Mouse (Mus musculus): ENCODE data around the gene Irak1bp1. TPM values are rescaled to one million over a fixed set of nuclear protein-coding genes. Genes with fewer than 3 reads are reported as not detected.
A peak's percentile ranks its signal among the peaks of the same experiment; 100 is the strongest.

Gene Irak1bp1
- polyA plus RNA-seq, 1 experiment from 2014 or later: 18.7 TPM

- no peak overlapping the region for H3K27ac ChIP-seq (replicated peaks; ENCODE audit: low read depth, low read length)
- peaks cover 4% of the 10 kb centered on the region; the same call in 1 of the 2 replicates for H3K4me1 ChIP-seq (ENCODE audit: control insufficient read depth, insufficient read depth, low read length)
- no peaks in the 10 kb centered on the region for H3K27me3 ChIP-seq (replicated peaks; ENCODE audit: control insufficient read depth, insufficient read depth, low read length)
- H3K9me3 ChIP-seq (ENCODE audit: control insufficient read depth, low read length): no peaks in the 10 kb centered on the region
- DNase-seq (ENCODE audit: low spot score): no peak
- H3K4me3 ChIP-seq (ENCODE audit: low read depth, low read length): no peak overlapping the region
- ATAC-seq (ENCODE audit: low read depth): no peak
- no peaks in the 10 kb centered on the region for H3K36me3 ChIP-seq (ENCODE audit: control insufficient read depth, insufficient read depth, low read length)
- 96% methylated on average over 6 of the region's 6 CpGs for WGBS
- no peak overlapping the region for H3K4me2 ChIP-seq (ENCODE audit: low read depth, low read length)
- H3K9ac ChIP-seq (ENCODE audit: low read depth, low read length): no peak overlapping the region
Measured at GRCm38 (mm10) chr9:82826426-82826825, 2.9 kb upstream of the Irak1bp1 start.

GRCm38 (mm10) chr9:82829693-82830430, 522 bp downstream of the Irak1bp1 start:
- peak; percentile 96 for ATAC-seq (ENCODE audit: low read depth)
- peak overlapping the region; percentile 90 for H3K9ac ChIP-seq (ENCODE audit: low read depth, low read length)
- no peaks in the 10 kb centered on the region for H3K9me3 ChIP-seq (ENCODE audit: control insufficient read depth, low read length)
- H3K27ac ChIP-seq (replicated peaks; ENCODE audit: low read depth, low read length): peak overlapping the region; percentile 89
- peak overlapping the region; percentile 83 for H3K4me3 ChIP-seq (ENCODE audit: low read depth, low read length)
- under 1% methylated on average over 43 of the region's 65 CpGs for WGBS
- peak overlapping the region; percentile 72 for H3K4me2 ChIP-seq (ENCODE audit: low read depth, low read length)
- DNase-seq (ENCODE audit: low spot score): peak; percentile 97
- no peaks in the 10 kb centered on the region for H3K27me3 ChIP-seq (replicated peaks; ENCODE audit: control insufficient read depth, insufficient read depth, low read length)
- H3K36me3 ChIP-seq (ENCODE audit: control insufficient read depth, insufficient read depth, low read length): no peaks in the 10 kb centered on the region
- peaks cover 4% of the 10 kb centered on the region; the same call in 1 of the 2 replicates for H3K4me1 ChIP-seq (ENCODE audit: control insufficient read depth, insufficient read depth, low read length)

DNA sequence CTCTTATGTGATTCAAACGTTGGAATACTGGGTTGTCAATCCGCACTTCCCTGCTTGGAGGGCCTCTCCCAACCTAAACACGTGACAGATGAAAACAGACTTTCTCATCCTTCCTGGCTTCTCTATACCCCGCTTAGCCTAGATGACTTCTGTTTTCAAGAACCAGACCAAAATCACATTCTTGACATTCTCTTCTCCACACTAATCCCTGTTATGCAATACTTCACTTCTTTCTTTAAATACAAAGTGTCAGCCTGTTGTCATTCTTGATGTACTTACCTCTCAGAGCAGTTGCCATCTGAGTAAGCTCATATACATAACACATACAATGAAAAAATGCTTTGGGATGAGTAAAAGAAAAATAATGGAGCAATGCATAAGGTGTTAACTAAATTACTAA, 2.6 kb downstream of the Irak1bp1 start:
- no peak for ATAC-seq (ENCODE audit: low read depth)
- 47% methylated on average over 4 of the region's 4 CpGs for WGBS
- no peaks in the 10 kb centered on the region for H3K9me3 ChIP-seq (ENCODE audit: control insufficient read depth, low read length)

GRCm38 (mm10) chr9:82835921-82836320, 6.6 kb downstream of the Irak1bp1 start:
- Histone ChIP-seq H3K4me3 (ENCODE audit: low read depth, low read length) (no peak overlapping the region), H3K36me3 (ENCODE audit: control insufficient read depth, insufficient read depth, low read length) (peaks cover 20% of the 10 kb centered on the region), H3K9ac (ENCODE audit: low read depth, low read length) (no peak overlapping the region), H3K4me1 (ENCODE audit: control insufficient read depth, insufficient read depth, low read length) (no peaks in the 10 kb centered on the region), H3K9me3 (ENCODE audit: control insufficient read depth, low read length) (no peaks in the 10 kb centered on the region), H3K27ac (replicated peaks; ENCODE audit: low read depth, low read length) (no peak overlapping the region), H3K27me3 (replicated peaks; ENCODE audit: control insufficient read depth, insufficient read depth, low read length) (no peaks in the 10 kb centered on the region), H3K4me2 (ENCODE audit: low read depth, low read length) (no peak overlapping the region)
- ATAC-seq (ENCODE audit: low read depth) (no peak), DNase-seq (ENCODE audit: low spot score) (no peak)
- WGBS: 84% methylated on average over 6 of the region's 6 CpGs

More for the DNA sequence above, 2.6 kb downstream of the Irak1bp1 start:
- no peak overlapping the region for H3K9ac ChIP-seq (ENCODE audit: low read depth, low read length)
- H3K4me1 ChIP-seq (ENCODE audit: control insufficient read depth, insufficient read depth, low read length): peaks cover 4% of the 10 kb centered on the region; the same call in 1 of the 2 replicates
- H3K4me2 ChIP-seq (ENCODE audit: low read depth, low read length): 0 out of 2 replicates have a peak overlapping the region, but pooled peaks have one; percentile 4
- no peak overlapping the region for H3K4me3 ChIP-seq (ENCODE audit: low read depth, low read length)
- no peaks in the 10 kb centered on the region for H3K36me3 ChIP-seq (ENCODE audit: control insufficient read depth, insufficient read depth, low read length)
- no peak for DNase-seq (ENCODE audit: low spot score)
- H3K27ac ChIP-seq (replicated peaks; ENCODE audit: low read depth, low read length): no peak overlapping the region
- no peaks in the 10 kb centered on the region for H3K27me3 ChIP-seq (replicated peaks; ENCODE audit: control insufficient read depth, insufficient read depth, low read length)

GRCm38 (mm10) chr9:82842671-82843070, 13.3 kb downstream of the Irak1bp1 start:
- DNase-seq (ENCODE audit: low spot score) (no peak), ATAC-seq (ENCODE audit: low read depth) (no peak)
- no peaks in the 10 kb centered on the region for H3K4me1 ChIP-seq (ENCODE audit: control insufficient read depth, insufficient read depth, low read length)
- H3K9ac ChIP-seq (ENCODE audit: low read depth, low read length): no peak overlapping the region
- H3K27me3 ChIP-seq (replicated peaks; ENCODE audit: control insufficient read depth, insufficient read depth, low read length): no peaks in the 10 kb centered on the region
- no peak overlapping the region for H3K4me3 ChIP-seq (ENCODE audit: low read depth, low read length)
- peaks cover 27% of the 10 kb centered on the region for H3K36me3 ChIP-seq (ENCODE audit: control insufficient read depth, insufficient read depth, low read length)
- WGBS: 87% methylated on average over 4 of the region's 4 CpGs
- H3K4me2 ChIP-seq (ENCODE audit: low read depth, low read length): no peak overlapping the region
- H3K27ac ChIP-seq (replicated peaks; ENCODE audit: low read depth, low read length): no peak overlapping the region
- no peaks in the 10 kb centered on the region for H3K9me3 ChIP-seq (ENCODE audit: control insufficient read depth, low read length)

- ATAC-seq (ENCODE audit: low read depth) (peak; percentile 57; the same call in 1 of the 2 replicates), DNase-seq (ENCODE audit: low spot score) (peak; percentile 37)
- no peak overlapping the region for H3K9ac ChIP-seq (ENCODE audit: low read depth, low read length)
Measured at GRCm38 (mm10) chr9:82854040-82854439, 24.7 kb downstream of the Irak1bp1 start.

DNA sequence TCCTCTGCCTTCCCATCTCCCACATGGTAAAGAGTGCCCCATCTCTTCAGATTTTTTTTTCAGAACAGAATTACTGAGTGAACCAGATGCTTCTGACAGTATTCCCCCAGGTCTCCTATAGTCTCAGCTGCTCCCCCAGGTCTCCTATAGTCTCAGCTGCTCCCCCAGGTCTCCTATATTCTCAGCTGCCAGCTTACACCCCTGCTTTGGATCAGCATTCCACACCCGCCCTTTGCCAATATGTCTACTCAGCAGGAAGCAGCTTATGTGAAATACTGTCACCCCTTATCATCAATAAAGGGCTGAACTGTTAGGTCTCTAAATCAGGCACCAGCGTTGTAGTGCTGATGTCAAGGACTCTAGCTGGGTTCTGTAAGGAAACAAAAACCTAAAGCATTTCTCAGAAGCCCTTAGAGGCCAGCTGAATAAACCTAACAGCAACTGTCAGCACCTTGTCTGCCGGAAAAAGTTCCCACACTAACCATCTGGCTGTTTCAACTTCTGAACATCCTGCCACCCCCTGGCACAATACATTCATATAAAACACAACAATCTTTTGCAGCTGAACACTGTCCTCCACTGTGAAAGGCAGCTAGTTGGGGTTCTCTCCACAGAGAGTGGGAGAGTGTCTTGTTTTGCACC, 25.8 kb downstream of the Irak1bp1 start:
- H3K4me1 ChIP-seq (ENCODE audit: control insufficient read depth, insufficient read depth, low read length): no peaks in the 10 kb centered on the region
- WGBS: 35% methylated on average over 3 of the region's 3 CpGs
- ATAC-seq (ENCODE audit: low read depth) (no peak), DNase-seq (ENCODE audit: low spot score) (no peak)
- no peak overlapping the region for H3K4me3 ChIP-seq (ENCODE audit: low read depth, low read length)
- no peaks in the 10 kb centered on the region for H3K27me3 ChIP-seq (replicated peaks; ENCODE audit: control insufficient read depth, insufficient read depth, low read length)
- H3K4me2 ChIP-seq (ENCODE audit: low read depth, low read length): no peak overlapping the region
- H3K27ac ChIP-seq (replicated peaks; ENCODE audit: low read depth, low read length): no peak overlapping the region
- no peaks in the 10 kb centered on the region for H3K9me3 ChIP-seq (ENCODE audit: control insufficient read depth, low read length)
- no peaks in the 10 kb centered on the region for H3K36me3 ChIP-seq (ENCODE audit: control insufficient read depth, insufficient read depth, low read length)
- H3K9ac ChIP-seq (ENCODE audit: low read depth, low read length): no peak overlapping the region

More at GRCm38 (mm10) chr9:82854040-82854439, 24.7 kb downstream of the Irak1bp1 start:
- no peaks in the 10 kb centered on the region for H3K4me1 ChIP-seq (ENCODE audit: control insufficient read depth, insufficient read depth, low read length)
- no peaks in the 10 kb centered on the region for H3K9me3 ChIP-seq (ENCODE audit: control insufficient read depth, low read length)
- H3K4me2 ChIP-seq (ENCODE audit: low read depth, low read length): no peak overlapping the region
- H3K27ac ChIP-seq (replicated peaks; ENCODE audit: low read depth, low read length): no peak overlapping the region
- no peak overlapping the region for H3K4me3 ChIP-seq (ENCODE audit: low read depth, low read length)
- whole genome bisulfite sequencing: 55% methylated on average over 2 of the region's 2 CpGs
- H3K27me3 ChIP-seq (replicated peaks; ENCODE audit: control insufficient read depth, insufficient read depth, low read length): no peaks in the 10 kb centered on the region
- H3K36me3 ChIP-seq (ENCODE audit: control insufficient read depth, insufficient read depth, low read length): no peaks in the 10 kb centered on the region

DNA sequence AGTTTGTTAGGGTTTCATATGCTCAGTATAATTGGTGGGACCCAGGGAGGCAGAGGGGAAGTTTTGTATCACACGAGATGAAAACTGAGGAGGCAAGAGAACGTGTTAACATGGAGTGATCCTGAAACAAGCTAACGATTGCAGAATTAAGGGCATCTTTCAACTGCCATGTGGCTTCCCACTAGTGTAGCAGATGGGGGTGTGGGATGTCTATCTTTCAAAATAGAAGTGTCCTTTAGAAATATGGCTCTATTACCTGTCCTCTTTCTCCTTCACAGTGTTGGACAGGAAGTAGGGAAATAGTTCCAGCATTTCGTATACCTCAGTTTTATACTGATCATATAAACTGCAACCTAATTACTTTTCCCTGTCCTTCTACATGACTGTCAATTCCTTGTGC, 26.9 kb downstream of the Irak1bp1 start:
- H3K4me1 ChIP-seq (ENCODE audit: control insufficient read depth, insufficient read depth, low read length): no peaks in the 10 kb centered on the region
- no peak overlapping the region for H3K27ac ChIP-seq (replicated peaks; ENCODE audit: low read depth, low read length)
- H3K36me3 ChIP-seq (ENCODE audit: control insufficient read depth, insufficient read depth, low read length): no peaks in the 10 kb centered on the region
- ATAC-seq (ENCODE audit: low read depth) (no peak), DNase-seq (ENCODE audit: low spot score) (no peak)
- no peak overlapping the region for H3K4me3 ChIP-seq (ENCODE audit: low read depth, low read length)
- no peak overlapping the region for H3K4me2 ChIP-seq (ENCODE audit: low read depth, low read length)
- no peak overlapping the region for H3K9ac ChIP-seq (ENCODE audit: low read depth, low read length)
- 75% methylated on average over 4 of the region's 4 CpGs for WGBS
- no peaks in the 10 kb centered on the region for H3K9me3 ChIP-seq (ENCODE audit: control insufficient read depth, low read length)
- no peaks in the 10 kb centered on the region for H3K27me3 ChIP-seq (replicated peaks; ENCODE audit: control insufficient read depth, insufficient read depth, low read length)
